Comparison of ENCODE assay signal across 10 mouse cellular contexts in genomic region chr14:105074376-105074775, GRCm38 (mm10).
"Had no signal": no experiment of that assay in that cellular context is flagged by ENCODE, and none has a peak within 500 bp of the region (broad histone marks: within the 10 kb centered on the region; RNA-seq: fewer than 3 reads in every experiment).

No protein-coding gene starts in this region.

- DNase-seq: gastrocnemius, postnatal 25 days; heart, adult 18-20 months; heart, postnatal 10 days; heart, postnatal 4 days; kidney, adult 18-20 months; kidney, adult 8-10 months; kidney, postnatal 10 days; kidney, postnatal 25 days; kidney, postnatal 4 days; left cerebral cortex, postnatal 4 days had no signal
